Mouse (Mus musculus) left cerebral cortex, adult 9 months (tissue): ENCODE measurements around the gene Mipep.

Experiments
- DNase-seq, 2 experiments: peaks; one replicate each; pipeline ENCODE4 v3.0.0; 2022; ENCODE audit warnings: low spot score in 2 of 2

Gene Mipep

GRCm38 (mm10) chr14:60802026-60802425 lies 17.7 kb downstream of the Mipep start:
- no peak for DNase-seq

DNA sequence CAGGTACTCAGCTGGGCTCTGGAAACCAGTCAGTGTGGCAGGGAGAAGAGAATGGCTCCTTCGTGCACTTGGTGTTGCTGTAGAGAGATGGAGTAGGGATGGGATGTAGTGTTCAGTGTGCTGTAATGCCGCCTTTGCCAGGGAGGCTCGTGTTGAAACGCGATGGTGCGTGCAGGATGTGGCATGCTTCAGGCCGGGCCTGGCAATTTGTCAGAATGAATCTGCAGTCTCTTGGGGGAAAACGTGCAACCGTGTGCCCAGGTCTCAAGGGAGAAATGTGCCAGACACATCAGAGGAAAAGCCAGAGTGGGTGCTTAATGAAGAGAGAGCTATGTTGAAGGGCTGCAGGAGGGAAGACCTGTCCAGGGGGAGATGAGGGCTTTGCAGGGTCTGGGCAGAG lies 20.6 kb downstream of the Mipep start:
- DNase-seq, result no peak

DNA sequence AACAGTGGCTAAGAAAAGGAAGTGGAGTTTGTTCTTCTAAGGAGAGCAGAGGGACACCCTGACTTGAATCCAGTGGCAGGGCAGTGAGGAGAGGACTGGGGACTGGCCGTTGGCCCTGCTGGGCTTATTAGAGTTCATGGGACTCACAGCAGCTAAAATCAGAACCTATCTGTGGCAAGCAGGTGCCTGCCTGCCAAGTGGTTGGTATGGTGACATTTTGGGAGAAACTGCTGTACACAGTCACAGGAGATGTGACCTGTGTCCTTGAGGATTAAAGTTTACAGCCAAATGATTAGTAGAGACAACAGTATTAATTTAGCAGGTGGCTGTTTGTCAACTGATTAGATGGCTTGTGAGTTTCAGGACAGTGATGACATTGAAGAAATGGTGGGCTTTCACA lies 21.5 kb downstream of the Mipep start:
- DNase-seq, result no peak

GRCm38 (mm10) chr14:60806891-60807344 lies 22.5 kb downstream of the Mipep start:
- peak in 1 of 2 experiments; percentile 21 for DNase-seq

GRCm38 (mm10) chr14:60809881-60810280 lies 25.5 kb downstream of the Mipep start:
- no peak for DNase-seq

GRCm38 (mm10) chr14:60811547-60811946 lies 27.2 kb downstream of the Mipep start:
- DNase-seq, result no peak

- DNase-seq, result no peak
Observed at GRCm38 (mm10) chr14:60815098-60815497, 30.7 kb downstream of the Mipep start.

- no peak for DNase-seq
Observed at GRCm38 (mm10) chr14:60818045-60818444, 33.7 kb downstream of the Mipep start.

- DNase-seq, result no peak
Observed at GRCm38 (mm10) chr14:60830096-60830495, 45.7 kb downstream of the Mipep start.

DNA sequence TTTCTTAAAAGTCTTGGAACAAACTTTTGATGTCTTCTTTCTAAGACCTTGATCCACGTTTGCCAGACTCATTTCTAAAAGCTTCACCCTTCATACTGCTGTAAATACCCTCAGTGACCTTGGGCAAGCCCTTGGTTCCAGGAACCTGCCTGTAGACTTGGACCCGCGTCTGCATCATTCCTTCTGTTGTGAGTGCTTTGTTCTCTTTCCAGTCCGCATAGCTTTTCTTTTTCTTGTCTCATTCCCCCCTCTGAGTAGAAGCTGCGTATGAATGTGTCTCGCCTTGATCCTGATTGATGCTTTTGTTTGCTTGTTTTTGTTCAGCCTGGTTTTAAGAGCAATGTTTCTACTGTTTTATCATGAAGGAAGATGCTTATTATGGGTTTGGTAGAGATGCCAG lies 52.3 kb downstream of the Mipep start:
- DNase-seq, result no peak

DNA sequence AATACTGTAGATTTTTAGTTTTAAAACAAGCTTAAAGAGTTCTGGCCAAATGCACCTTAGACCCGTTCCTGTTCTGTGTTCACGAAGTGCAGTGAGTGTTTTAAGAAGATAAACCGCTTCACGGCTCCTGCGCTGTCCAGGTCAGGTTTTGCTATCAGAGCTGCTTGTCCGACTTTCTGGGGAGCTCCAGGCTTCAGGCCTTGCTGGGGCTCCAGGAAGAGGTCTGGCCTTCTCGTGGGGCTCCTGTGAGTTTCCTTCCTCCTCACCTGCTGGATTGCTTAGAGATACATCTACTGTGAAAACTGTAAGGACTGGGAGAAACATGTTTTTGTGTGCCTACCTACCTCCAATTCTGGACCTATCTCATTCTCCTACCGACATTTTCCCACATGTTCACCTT lies 55.3 kb downstream of the Mipep start:
- DNase-seq, result no peak

GRCm38 (mm10) chr14:60841977-60842659 lies 57.7 kb downstream of the Mipep start:
- peak in 1 of 2 experiments; percentile 32 for DNase-seq

- DNase-seq, result no peak
Observed at GRCm38 (mm10) chr14:60843596-60843995, 59.2 kb downstream of the Mipep start.

DNA sequence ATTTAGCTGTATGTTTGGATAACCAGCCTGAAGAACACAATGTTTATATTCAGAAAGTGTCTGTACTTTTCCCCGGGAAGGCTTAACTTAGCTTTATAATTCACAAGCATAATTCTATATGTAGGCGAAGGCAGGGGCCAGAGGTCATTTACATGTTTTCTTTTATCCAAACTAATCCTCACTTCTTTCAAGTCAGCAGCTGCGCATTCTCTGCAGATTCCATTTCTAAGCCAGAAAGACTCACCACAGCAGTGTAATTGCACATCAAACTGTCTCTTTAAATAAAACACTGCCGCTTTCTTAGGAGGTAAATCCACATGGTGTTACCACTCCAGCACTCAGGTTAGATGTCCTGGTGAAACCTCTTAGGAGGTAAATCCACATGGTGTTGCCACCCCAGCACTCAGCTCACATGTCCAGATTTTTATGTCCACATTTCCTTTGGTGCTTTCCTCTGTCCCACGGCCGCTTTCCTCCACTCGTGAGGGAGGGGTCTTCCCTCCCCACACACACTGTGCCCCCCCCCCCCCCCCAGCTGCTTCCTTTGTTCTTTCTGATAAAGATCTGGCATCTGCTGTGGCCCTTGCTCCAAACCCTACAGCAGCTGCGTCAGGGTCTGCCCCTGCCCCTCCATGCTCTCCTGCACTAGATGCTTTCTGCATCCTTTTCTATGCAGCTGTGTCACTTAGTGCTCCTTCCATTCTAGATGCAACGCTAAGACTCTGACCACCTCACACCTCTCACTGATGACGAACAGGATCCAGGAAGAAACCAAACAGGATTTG lies 61.1 kb downstream of the Mipep start:
- no peak for DNase-seq

- no peak for DNase-seq
Observed at GRCm38 (mm10) chr14:60846174-60846573, 61.8 kb downstream of the Mipep start.

GRCm38 (mm10) chr14:60848194-60848593 lies 63.8 kb downstream of the Mipep start:
- no peak for DNase-seq

GRCm38 (mm10) chr14:60850101-60850500 lies 65.7 kb downstream of the Mipep start:
- DNase-seq, result no peak

- DNase-seq, result no peak
Observed at GRCm38 (mm10) chr14:60851632-60852031, 67.3 kb downstream of the Mipep start.

DNA sequence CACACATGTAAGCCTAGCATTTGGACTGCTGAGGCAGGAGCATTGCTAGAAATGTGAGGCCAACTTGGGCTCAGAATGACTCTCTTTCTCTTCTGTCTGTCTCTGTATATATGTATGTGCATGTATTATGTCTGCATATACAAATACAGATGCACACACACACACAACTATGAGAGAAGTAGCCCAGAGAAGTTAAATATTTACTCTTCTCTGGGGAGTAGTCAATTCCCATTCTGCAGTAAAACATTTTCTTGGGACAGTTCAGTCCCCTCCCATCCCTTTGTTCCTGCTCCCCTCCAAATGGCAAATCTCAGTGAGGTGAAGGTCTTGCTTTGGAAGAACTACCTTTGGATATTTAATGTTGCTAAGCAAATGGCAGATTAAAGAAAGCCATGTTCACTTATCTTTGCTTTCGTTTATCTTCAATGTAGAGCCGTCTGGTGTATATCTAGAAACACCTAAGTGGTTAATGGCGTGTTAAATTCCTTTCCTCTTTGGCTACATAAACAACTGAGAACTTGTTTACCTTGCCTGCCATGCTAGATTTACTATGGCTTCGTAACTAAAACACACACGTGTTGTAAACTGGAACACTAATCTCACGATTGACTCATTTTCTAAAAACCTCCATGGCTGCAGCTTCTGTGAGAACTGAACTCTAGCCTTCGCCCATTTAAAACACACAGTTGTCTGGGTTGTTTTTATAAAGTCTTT lies 72.0 kb downstream of the Mipep start:
- no peak for DNase-seq

GRCm38 (mm10) chr14:60856913-60857300 lies 72.5 kb downstream of the Mipep start:
- no peak for DNase-seq

DNA sequence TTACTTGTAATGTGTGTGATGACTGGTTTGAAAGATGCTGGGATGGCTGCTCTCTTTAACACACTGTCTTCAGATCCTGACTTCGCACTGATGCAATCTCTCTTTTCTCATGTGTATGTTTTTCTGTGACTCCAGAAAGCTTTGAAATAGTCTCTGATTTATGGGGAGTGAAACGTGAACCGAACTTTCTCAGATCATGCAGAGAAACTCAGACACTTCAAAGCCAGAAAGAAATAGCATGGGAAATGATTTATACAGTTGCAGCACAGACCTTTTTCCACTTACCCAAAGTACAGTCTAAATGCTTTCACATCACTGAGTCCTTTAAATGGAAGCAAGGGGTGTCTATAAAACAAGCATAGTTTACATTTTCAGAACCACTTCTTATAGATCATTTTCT lies 79.0 kb downstream of the Mipep start:
- no peak for DNase-seq

GRCm38 (mm10) chr14:60866399-60866798 lies 82.0 kb downstream of the Mipep start:
- DNase-seq, result no peak

DNA sequence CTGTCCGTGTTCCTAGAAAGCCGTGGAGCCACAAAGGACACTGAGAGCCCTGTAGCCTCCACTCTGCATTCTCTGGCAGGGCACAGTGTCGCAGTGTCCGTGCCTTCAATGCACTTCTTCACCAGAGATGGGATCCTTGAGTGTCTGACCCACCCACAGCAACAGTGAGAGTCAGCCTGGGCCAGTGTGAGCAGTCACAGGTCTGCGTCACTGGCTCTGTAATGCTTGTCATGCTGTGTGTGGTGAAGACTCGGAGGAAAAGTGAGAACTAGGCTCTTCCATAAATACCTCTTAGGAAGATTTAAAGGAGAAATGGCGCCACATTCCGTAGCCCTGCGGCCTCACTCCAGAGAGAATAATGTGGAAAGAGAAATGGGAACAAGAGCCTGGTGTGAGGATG lies 84.0 kb downstream of the Mipep start:
- DNase-seq, result no peak
